Mouse (Mus musculus) forebrain, embryonic 10.5 days (tissue): ENCODE results near the gene Crybb1. TPM values are rescaled to one million over a fixed set of nuclear protein-coding genes. Genes with fewer than 3 reads are reported as not detected.

Experiments used
- DNase-seq: peaks from one replicate; pipeline ENCODE4 v3.0.0-alpha.2; 2017; ENCODE audit warnings: low spot score; ENCODE audit errors: extremely low spot score
- H3K27ac ChIP-seq: fragments of 300-500 bp; sonication (generic); 2 replicates; pipeline ENCODE4 v1.5.1; 2016; ENCODE audit warnings: mild to moderate bottlenecking
- H3K27me3 ChIP-seq: fragments of 300-500 bp; sonication (generic); 2 replicates; pipeline ENCODE4 v1.6.1; 2016; ENCODE audit warnings: mild to moderate bottlenecking; ENCODE audit not compliant: poor library complexity, severe bottlenecking
- H3K36me3 ChIP-seq: fragments of 300-500 bp; sonication (generic); replicated peaks from 2 replicates; pipeline ENCODE4 v1.6.1; 2016; ENCODE audit warnings: mild to moderate bottlenecking, moderate library complexity
- H3K4me1 ChIP-seq: fragments of 300-500 bp; sonication (generic); 2 replicates; pipeline ENCODE4 v1.6.1; 2016
- H3K4me3 ChIP-seq: fragments of 300-500 bp; sonication (generic); 2 replicates; pipeline ENCODE4 v1.5.1; 2016; ENCODE audit warnings: mild to moderate bottlenecking, moderate library complexity
- H3K9me3 ChIP-seq: fragments of 300-500 bp; sonication (generic); 2 replicates; pipeline ENCODE4 v1.6.1; 2016; ENCODE audit warnings: mild to moderate bottlenecking, moderate library complexity
- WGBS: fragments of 180-500 bp; shearing (Covaris S2); methylation state at CpG from one replicate; pipeline ENCODE4 v1.1.7; 2016; 5-methylcytosine and 5-hydroxymethylcytosine counted together
- polyA plus RNA-seq: library from polyadenylated mRNA; unstranded; fragments of >200 nt; fragmentation: Nextera tagmentation; extraction: Ambion mirVana; gene quantifications from 2 replicates; pipeline ENCODE4 v1.2.1, GENCODE M21; 2016

Gene Crybb1
- 0.30 TPM in 1 of 2 replicates, not detected in the other for polyA plus RNA-seq

DNA sequence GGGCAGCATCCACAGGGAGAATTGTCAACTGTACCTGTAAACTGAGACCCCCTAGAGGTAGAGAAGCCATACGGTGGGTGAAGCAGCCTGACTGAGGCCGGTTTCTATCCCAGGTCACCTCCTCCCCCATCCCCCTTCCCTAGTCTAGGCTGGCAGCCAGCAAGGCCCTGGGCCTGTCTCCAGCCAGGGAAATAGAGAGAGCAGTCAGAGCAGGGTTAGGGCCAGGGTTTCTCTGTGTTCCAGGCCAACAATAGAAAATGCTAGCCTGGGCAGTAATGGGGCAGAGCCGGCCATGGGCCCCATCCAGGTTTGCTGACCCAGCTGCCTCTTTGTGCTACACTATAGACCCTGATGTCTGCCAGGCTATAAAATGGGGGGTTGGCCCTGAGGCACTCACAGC, at the start of gene Crybb1:
Gene Crybb1, plus strand, starts transcription at position 390 of the 400 bp plus-strand sequence.
- Histone ChIP-seq H3K4me3 (no peak within 1 kb of the TSS), H3K27me3 (peaks cover 9% of the 10 kb centered on the region; the same call in 1 of the 2 replicates), H3K27ac (peak within 1 kb of the TSS; percentile 41; the same call in 1 of the 2 replicates), H3K4me1 (peaks cover 23% of the 10 kb centered on the region), H3K36me3 (no peaks in the 10 kb centered on the region), H3K9me3 (no peaks in the 10 kb centered on the region)
- no peak for DNase-seq
- whole genome bisulfite sequencing: 58% methylated on average over 3 of the region's 3 CpGs

- DNase-seq: no peak
- WGBS: 24% methylated on average over 16 of the region's 16 CpGs
- no peaks in the 10 kb centered on the region for H3K36me3 ChIP-seq
- H3K9me3 ChIP-seq: no peaks in the 10 kb centered on the region
- H3K4me1 ChIP-seq: peaks cover 37% of the 10 kb centered on the region
- H3K27ac ChIP-seq: peak overlapping the region; percentile 26
- H3K27me3 ChIP-seq: peaks cover 10% of the 10 kb centered on the region
- H3K4me3 ChIP-seq: 0 out of 2 replicates have a peak overlapping the region, but pooled peaks have one; percentile 1
These were observed 48.9 kb upstream of the Crybb1 start for GRCm38 (mm10) chr5:112206543-112207255.

- Histone ChIP-seq H3K27ac (peak overlapping the region; percentile 56; the same call in 1 of the 2 replicates), H3K4me1 (peaks cover 46% of the 10 kb centered on the region), H3K27me3 (peaks cover 10% of the 10 kb centered on the region), H3K36me3 (no peaks in the 10 kb centered on the region), H3K9me3 (no peaks in the 10 kb centered on the region), H3K4me3 (no peak overlapping the region)
- no peak for DNase-seq
- WGBS: 42% methylated on average over 4 of the region's 4 CpGs
These were observed 47.3 kb upstream of the Crybb1 start for GRCm38 (mm10) chr5:112208321-112208720.

DNA sequence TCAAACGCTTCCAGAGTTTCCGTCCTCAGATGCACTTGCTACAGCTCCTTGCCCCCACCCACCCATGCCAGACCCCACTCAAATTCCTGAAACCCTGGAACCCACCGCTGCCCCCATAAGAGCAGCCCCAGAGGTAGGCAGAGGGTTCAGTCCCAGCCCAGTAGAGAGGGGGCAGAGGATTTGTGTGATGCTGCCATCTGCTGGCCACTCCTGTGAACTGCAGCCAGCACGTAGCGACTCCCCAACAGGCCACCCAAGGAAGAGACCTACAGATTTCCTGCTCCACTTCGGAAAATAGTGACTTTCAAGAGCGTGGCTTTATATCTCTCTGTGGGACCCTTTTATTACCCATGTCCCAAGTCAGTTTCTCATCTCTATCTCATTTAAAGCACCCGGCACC, 45.5 kb upstream of the Crybb1 start:
- Histone ChIP-seq H3K36me3 (no peaks in the 10 kb centered on the region), H3K4me3 (no peak overlapping the region), H3K9me3 (no peaks in the 10 kb centered on the region), H3K27me3 (no peaks in the 10 kb centered on the region; the same call in 1 of the 2 replicates), H3K27ac (no peak overlapping the region), H3K4me1 (peaks cover 63% of the 10 kb centered on the region)
- DNase-seq: peak; percentile 79
- 32% methylated on average over 8 of the region's 8 CpGs for WGBS

GRCm38 (mm10) chr5:112211911-112212310, 43.7 kb upstream of the Crybb1 start:
- no peak overlapping the region for H3K4me3 ChIP-seq
- no peaks in the 10 kb centered on the region; the same call in 1 of the 2 replicates for H3K27me3 ChIP-seq
- H3K36me3 ChIP-seq: no peaks in the 10 kb centered on the region
- 88% methylated on average over 7 of the region's 7 CpGs for WGBS
- peaks cover 67% of the 10 kb centered on the region for H3K4me1 ChIP-seq
- no peak for DNase-seq
- H3K27ac ChIP-seq: no peak overlapping the region
- no peaks in the 10 kb centered on the region for H3K9me3 ChIP-seq

DNA sequence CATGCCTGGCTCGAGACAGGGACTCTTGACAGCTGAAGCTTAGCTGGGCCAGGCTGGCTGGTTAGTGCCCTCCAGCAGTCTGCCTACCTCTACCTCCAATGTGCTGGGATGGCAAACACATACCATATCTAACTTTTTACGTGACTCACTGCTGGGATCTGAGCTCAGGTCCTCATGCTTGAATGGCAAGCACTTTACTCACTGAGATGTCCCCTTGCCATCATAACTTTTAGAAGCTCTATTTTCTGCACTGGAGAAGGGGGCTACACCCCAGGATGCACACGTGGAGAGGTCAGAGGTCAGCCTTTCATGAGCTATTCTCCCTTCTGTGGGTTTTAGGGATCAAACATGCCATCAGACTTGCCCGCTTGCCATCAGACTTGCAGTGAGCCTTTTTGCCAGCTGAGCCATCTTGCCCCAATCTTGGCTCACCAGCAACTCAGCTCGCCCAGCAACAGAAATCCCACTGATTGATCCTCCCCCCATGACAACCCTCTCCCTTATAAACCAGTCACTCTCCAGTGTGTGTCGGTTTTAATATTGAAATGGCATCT, 42.8 kb upstream of the Crybb1 start:
- WGBS: 59% methylated on average over 6 of the region's 6 CpGs
- Histone ChIP-seq H3K9me3 (no peaks in the 10 kb centered on the region), H3K27ac (peak overlapping the region; percentile 87; the same call in 1 of the 2 replicates), H3K4me1 (peaks cover 71% of the 10 kb centered on the region), H3K36me3 (peaks cover 2% of the 10 kb centered on the region), H3K27me3 (no peaks in the 10 kb centered on the region; the same call in 1 of the 2 replicates), H3K4me3 (peak overlapping the region; percentile 29)
- DNase-seq: no peak

DNA sequence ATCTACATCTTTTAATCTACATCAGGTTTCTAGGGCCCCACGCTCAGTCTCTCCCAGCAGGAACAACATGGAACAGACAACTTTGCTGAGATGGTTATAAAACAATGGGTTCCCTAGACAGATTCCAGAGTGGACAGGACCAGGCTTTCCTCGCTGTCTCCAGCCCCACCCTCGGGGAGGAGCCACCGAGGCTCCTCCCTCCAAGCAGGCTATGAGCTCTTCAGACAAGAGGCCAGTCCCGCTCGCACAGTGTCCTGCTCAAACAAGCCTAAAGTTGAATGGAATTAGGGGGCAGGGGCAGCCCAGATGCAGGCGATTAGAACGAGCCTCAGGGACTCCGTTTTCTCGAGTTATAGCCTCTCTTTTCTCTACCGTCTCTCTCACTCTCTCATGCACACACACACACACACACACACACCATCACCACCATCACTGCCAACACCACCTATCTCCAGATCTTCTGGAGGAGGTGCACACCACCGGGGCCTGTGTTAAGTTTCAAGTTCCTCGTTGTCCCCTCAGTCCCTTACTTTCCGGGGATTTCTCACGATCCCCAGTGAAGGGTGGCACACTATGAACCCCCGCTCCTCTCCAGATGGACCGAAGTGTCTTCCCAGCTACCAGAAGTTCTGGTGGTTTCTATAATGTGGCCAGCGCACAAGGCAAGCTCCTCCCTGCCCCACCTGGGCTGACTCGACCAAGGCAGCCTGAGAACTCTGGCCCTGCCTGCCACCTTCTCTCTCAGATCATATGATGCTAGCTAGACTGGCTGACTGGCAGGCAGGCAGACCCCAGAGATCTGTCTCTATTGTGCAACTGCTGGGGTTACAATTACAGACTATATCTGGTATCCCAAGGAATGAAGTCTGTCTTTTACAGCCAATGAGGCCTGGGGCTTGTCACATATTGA, 42.0 kb upstream of the Crybb1 start:
- peak; percentile 74 for DNase-seq
- H3K27ac ChIP-seq: peak overlapping the region; percentile 87
- no peaks in the 10 kb centered on the region for H3K9me3 ChIP-seq
- WGBS: 22% methylated on average over 19 of the region's 19 CpGs
- peaks cover 10% of the 10 kb centered on the region for H3K36me3 ChIP-seq
- no peaks in the 10 kb centered on the region; the same call in 1 of the 2 replicates for H3K27me3 ChIP-seq
- H3K4me3 ChIP-seq: peak overlapping the region; percentile 29
- peaks cover 72% of the 10 kb centered on the region for H3K4me1 ChIP-seq

DNA sequence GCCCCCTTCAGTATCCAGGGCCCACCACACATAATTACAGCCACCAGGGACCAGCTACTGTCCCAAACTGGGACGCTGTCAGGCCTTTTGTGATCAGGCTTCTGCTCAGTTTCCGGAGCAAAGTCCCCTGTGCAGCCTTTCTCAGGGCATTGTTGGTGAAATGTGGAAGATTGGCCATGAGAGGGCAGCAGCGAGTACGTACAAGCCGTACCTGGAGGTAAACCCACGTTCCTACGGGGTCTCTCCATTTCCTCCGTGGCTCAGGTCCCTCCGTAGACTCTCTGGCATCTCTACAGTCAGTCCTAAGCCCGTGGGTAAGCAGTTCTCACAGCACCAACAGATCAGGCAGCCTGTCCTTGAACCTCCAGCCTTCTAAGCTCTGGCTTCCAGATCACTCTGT, 41.2 kb upstream of the Crybb1 start:
- Histone ChIP-seq H3K9me3 (no peaks in the 10 kb centered on the region), H3K4me1 (peaks cover 75% of the 10 kb centered on the region), H3K27ac (peak overlapping the region; percentile 87), H3K36me3 (peaks cover 18% of the 10 kb centered on the region), H3K4me3 (peak overlapping the region; percentile 29), H3K27me3 (no peaks in the 10 kb centered on the region; the same call in 1 of the 2 replicates)
- WGBS: 2% methylated on average over 10 of the region's 10 CpGs
- DNase-seq: peak; percentile 85

GRCm38 (mm10) chr5:112215291-112215751, 40.3 kb upstream of the Crybb1 start:
- 8% methylated on average over 12 of the region's 12 CpGs for WGBS
- Histone ChIP-seq H3K4me1 (peaks cover 80% of the 10 kb centered on the region), H3K4me3 (peak overlapping the region; percentile 40), H3K27ac (peak overlapping the region; percentile 87), H3K36me3 (peaks cover 27% of the 10 kb centered on the region), H3K27me3 (no peaks in the 10 kb centered on the region), H3K9me3 (no peaks in the 10 kb centered on the region)
- peak; percentile 61 for DNase-seq

DNA sequence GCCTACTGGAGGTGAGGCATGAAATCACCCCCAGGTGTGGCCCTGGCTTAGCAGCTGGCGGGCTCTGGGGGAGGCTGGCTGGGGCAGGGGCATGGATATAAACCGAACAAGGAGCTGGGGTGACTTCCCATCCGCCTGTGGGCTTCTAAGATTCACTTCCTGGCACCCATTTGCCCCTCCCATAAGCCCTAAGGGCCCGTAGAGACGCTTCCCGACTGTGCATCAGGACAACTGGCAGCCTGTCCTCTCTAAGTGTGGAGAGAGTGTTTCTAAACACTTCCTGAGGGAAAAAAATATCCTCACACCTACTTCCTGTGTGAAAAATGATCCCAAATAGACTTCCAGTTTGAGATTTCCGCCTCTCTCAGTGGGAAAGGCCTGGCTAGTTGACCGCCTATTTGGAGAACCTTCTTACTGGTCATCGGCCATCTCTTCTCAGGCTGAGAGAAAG, 39.8 kb upstream of the Crybb1 start:
- H3K4me3 ChIP-seq: peak overlapping the region; percentile 40
- peaks cover 83% of the 10 kb centered on the region for H3K4me1 ChIP-seq
- H3K27ac ChIP-seq: peak overlapping the region; percentile 87
- H3K36me3 ChIP-seq: peaks cover 32% of the 10 kb centered on the region
- no peaks in the 10 kb centered on the region for H3K9me3 ChIP-seq
- no peak for DNase-seq
- WGBS: 20% methylated on average over 9 of the region's 9 CpGs
- no peaks in the 10 kb centered on the region for H3K27me3 ChIP-seq

DNA sequence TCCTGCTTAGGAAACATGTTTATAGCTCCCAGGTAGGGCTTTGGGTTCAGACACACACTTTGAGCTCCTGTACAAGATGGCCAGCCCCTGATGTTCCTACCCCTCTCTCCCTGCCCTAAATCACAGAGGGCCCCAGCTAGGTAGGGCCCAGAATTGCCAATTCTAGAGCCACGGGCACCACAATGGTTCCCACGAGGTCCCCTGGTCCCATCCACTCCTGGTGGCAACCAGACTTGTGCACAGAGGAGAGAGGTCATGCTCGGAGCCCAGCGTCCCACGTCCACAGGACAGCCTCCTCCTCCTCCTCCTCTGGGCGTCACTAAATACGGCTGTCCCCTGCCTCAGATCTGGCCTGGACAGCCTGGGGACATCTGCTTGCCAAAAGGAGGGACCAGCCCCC, 39.3 kb upstream of the Crybb1 start:
- Histone ChIP-seq H3K27me3 (no peaks in the 10 kb centered on the region), H3K27ac (peak overlapping the region; percentile 87), H3K36me3 (peaks cover 38% of the 10 kb centered on the region), H3K4me1 (peaks cover 89% of the 10 kb centered on the region), H3K9me3 (no peaks in the 10 kb centered on the region), H3K4me3 (peak overlapping the region; percentile 40)
- DNase-seq: no peak
- 64% methylated on average over 7 of the region's 7 CpGs for whole genome bisulfite sequencing

DNA sequence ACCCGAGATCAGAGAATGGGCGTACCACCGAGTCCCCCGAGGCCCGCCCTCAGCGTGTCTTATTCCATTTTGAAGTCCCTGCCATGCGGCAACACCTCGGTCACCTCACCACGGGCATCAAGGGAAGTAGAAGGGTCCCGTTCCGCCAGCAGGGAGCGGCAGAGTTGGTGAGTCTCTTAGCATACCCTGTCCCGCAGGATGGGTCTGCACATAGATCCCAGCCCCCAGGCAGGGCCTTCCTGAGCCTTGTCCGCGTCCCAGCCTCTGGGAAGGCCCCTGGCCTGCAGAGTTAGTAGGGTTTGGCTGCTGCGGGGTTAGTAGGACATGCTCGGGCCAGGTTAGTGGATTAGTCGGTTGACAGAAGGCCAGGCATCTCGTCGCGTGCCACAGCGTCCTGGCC, 38.6 kb upstream of the Crybb1 start:
- Histone ChIP-seq H3K27me3 (no peaks in the 10 kb centered on the region), H3K4me3 (no peak overlapping the region), H3K9me3 (no peaks in the 10 kb centered on the region), H3K36me3 (peaks cover 44% of the 10 kb centered on the region), H3K27ac (peak overlapping the region; percentile 87), H3K4me1 (peaks cover 95% of the 10 kb centered on the region)
- WGBS: 47% methylated on average over 22 of the region's 22 CpGs
- no peak for DNase-seq
